Mouse (Mus musculus): ENCODE measurements at regions not wholly inside any gene's neighbourhood (a gene's known extent, or its start where the extent isn't known, plus 50 kb on each side); places are given as distances from the start of the nearest gene placed in this dataset.

DNA sequence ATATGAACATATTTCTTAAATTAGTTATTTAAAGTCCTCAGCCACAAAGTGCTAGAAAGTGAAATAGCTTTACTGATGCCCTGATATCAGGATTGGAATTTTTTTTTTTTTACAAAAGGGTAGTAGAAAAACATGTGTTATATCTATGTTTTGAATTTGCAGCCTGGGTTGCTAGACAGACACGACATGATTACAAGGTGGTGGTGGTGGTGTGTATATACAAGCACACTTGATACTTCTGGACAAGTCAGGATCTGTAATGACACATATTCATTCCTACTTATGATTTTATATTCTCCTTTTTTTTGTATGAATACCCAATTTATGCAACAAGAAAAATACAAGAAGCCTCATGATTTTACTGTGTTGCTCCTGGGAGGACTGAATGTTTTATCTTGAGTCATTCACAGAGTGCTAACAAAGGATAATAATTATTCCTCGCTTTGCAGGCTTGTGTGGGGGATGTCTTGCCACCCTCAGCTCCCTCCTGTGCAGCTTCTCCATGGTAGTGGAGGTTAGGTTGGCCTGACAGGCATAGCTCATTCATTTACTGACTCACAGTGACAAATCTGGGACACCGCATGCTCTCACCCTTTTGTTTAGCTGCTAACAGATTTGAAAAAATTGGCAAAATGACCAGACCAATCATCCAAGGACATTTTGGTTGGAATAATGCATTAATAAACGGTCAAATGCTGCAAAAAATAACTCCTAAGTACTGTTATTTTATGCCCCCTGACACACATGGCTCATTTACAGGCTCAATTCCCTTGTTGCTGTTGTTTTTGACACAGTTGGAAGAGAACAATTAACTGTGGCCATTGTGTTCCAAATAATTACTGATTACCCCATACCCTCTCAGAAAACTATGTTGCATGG, 303.3 kb upstream of the Sel1l start:
- DNase-seq (ENCODE audit: low read depth): no peak

DNA sequence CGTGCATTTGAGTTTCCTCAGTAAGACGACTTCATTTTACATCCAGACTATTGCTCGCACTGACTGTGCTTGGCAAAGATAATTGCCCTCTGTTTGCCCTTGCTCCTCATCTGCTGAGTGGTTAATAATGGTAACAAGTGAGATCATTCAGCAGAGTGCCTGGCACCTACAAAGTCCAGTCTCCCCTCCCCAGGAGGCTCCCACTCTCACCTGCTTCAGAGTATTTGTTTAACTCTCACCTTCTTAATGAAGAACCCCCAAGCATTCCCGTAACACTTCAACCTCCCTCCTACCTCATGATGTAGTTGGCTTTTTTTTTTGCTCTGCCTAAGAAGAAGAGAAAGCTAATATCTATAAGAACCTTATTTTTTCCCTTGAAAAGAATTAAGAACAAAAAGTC, 288.6 kb upstream of the Sel1l start:
- no peak for DNase-seq (ENCODE audit: low read depth)

DNA sequence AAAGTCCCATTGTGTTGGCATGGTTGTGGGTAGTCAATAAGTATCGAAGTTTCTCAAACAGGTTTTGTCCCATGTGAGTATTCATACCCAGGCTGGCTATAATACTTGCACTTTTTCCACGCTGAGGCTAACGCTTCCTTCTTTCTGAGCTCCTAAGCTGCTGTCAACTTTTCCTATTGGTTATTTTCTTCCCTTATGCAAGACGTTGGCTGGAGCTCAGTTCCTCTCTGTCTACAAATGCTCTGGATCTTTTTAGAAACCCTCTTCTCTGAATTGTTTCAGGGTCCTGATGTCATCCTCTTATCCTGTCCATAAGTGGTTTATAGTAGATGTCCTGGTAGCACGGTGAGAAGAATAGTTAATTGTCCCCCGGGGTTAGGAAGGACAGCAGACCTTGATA, 278.7 kb upstream of the Sel1l start:
- DNase-seq (ENCODE audit: low read depth): no peak

DNA sequence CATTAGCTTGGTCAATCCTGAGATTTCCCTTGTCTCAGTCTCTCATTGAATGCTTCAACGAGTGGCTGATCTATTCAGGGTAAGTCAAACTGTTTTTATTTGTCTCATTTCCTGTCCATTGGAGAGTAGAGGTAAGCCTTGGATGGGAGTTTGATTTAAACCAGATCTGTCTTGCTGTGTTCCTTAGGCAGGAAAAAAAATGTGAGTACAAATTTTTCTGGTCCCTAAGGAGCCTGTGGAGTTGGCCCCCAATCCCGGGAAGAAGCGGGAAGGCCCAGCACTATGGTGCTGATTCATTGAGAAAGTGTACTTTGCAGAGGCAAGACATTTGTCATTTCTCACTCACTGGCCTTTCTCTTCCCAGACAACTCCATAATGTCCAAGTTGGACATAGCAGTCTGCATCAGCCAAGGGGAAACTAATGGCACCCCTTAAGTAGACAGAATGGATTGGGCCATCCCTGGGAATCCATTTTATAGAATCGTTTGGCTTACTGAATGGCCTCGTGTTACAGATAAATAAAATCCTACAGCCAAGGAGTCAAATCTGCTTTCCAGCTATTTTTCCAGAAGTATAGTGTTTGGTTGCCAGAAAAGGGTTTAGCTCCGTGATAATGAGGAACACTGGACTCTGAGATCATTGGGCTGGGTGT, 271.3 kb upstream of the Sel1l start:
- DNase-seq (ENCODE audit: low read depth): no peak

DNA sequence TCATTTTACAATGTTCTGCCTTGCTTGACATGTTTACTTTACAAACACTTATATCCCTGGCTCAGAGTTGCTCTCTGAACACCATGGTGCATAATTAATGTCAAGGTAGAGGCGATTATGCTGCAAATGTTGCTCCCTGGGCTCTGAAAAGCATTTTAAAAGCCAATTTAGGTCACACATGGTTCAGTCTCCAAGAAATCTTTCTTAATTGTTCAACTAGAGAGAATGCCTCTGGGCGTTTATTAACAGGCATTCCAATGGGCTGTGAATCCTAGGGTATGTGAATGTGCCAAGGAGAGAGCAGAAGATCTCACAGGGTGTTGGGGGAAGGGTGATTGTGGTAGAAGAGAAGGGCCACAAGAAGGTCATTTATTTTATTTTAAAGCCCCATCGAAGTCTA, 260.7 kb upstream of the Sel1l start:
- DNase-seq (ENCODE audit: low read depth): no peak

DNA sequence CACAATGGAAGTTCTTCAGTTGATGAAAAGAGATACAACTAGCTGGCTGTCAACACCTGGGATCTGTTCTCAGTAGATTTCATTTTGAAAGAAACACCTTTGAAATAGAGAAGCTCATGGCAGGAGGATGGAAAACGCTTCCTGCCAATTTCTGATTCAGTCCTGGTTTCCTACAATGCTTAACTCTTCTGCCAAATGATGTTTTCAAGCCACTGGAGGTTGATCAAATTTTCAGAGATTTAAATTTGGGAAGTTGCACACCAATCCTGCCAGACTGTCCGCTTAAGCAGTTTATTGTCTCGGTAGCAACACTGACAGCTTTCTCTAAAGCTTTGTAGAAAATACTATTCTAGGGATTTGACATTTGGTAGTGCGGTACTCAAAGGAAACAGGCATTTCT, 251.1 kb upstream of the Sel1l start:
- DNase-seq (ENCODE audit: low read depth): no peak

DNA sequence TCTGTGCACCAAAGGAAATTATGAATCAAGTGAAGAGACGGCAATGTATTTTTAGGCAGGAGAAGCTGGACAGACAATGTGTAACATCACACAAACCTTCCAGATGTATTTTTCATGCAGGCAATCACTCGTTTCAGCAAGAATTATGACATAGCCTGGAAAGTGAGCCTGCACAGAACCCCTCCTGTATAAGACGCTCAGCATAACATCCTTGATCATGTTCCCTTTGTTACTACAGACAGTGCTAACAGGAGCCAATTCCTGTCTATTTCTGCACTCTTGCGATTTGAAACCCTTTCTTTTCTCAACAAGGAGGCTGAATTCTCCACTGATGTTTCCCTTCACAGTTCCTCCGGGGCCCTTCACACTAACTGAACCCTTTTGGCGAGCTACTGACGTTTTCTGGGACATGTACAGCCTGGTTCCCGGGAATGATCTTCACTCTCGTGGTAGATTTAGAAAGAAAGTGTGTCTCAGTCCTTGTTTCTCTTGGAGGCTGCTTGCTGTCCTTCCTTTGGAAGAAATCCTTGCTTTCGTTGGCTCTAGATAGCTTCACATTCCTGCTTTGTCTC, 243.9 kb upstream of the Sel1l start:
- no peak for DNase-seq (ENCODE audit: low read depth)

DNA sequence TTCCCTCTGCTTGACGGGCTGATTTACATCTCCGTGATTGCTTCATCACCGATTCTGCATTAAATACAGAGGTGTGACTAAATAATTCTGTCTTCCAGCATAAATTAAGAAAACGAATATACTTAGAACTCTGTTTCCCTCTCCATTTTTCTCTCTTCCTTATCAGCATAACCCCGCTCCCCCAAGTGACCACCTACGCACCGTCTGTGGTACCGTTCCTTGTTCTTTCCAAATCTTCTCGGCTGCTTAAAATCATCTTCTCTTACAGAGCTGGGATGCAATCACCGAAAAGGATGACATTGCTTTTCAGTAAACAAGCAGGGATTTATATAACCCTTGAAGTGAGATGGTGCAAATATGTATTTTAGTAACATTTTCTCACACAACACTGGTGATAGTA, 224.3 kb upstream of the Sel1l start:
- DNase-seq (ENCODE audit: low read depth): no peak

DNA sequence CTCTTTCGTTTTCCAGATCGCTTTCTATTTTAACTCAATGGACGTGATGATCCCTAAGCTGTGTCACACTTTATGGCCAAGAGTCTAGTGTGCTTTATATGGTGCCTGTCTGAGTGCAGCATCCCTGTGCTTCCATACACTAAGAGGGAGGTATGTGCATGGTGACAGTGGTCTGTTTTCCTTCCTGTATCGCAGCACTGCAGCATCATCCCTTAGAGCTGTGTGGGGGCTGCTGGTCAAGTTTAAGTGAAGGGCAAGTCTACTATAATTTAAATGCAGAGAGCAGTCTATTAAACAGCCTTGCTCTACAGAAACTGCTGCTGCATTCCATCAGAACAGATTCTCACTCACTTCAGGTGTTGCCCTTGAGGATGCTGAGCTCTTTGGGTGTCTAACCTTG, 213.8 kb upstream of the Sel1l start:
- no peak for DNase-seq (ENCODE audit: low read depth)

DNA sequence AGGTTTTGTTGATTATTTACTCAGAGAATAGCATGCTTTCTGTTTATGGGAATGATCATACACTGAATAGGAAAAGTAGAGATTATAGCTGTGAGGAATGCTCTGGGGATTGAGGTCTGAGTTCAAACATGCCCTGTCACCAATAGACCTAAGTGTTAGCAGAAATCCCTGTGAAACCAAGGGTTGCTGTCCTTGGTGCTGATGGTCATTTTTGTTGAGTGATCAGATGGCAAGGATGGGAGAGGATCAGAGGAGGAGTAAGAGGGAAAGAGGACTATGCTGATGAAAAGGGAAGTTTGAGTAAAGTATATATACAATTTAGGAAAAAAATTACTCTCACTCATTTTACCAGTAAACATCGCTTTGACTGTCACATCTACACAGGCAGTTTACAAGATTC, 191.5 kb upstream of the Sel1l start:
- DNase-seq (ENCODE audit: low read depth): peak; percentile 3

DNA sequence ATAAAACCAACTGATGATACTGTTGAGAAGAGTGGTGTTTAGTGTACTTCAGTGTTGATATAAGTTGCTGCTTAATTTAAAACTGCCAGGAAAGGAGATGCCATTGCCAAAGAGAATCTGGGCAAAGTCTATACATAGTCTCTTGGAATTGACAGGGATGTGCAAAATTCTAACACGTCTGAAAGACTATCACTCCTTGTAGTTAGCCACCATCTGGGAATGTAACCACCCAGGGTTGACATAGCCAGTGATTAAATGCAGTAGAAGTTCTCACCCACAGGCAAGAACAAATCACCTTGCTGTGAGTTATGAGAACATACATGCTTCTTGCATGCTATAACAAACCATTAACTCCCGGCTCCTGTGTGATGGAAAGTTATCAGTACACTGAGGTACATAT, 180.2 kb upstream of the Sel1l start:
- no peak for DNase-seq (ENCODE audit: low read depth)

DNA sequence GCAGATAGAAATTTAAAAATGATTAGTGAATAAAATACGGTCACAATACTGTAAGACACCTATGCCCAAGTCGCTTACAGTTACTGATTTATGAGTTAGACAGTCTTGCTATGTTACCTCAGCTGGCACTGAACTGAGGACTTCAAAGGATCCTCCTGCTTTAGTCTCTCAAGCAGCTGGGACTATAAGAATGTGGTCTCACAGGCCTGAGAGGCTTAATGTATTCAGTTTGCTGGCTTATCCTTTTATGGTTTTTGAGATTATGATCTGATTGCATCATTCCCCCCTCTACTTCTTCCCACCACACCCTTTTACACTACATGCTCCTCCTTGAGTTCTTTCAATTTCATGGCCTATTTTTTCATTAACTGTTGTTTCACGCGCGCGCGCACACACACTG, 179.4 kb upstream of the Sel1l start:
- DNase-seq (ENCODE audit: low read depth): no peak

DNA sequence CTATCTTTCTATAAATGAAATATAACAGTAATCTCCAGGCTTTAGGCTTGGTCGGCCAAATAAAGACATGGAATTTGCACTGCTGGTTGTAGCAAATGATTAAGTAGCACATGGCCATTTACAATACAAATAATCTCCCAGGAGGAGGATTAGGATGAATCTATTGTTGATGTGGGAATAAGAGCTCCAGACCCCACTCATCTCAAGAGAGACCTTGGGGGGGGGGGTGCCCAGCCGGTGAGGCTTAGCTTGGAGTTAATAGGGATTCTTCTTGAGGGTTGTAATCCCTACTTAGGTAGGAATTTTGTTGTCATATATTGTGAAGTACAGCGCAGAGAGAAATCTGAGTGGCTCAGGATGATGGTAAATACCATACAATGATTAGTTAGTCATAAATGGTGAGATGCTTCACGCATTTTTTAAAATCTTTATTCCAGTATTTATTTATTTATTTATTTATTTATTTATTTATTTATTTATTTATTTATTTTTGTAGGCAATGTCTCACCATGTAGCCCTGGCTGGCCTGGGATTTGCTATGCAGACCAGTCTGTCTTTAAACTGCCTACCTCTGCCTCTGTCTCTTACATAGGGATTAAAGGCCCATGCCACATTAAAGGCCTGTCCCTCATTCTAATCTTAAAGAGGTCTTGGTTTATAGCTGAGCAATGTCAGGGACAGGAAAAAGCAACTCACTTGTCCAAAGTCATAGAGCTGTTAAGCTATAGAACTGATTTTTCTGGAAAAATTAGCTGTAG, 175.7 kb upstream of the Sel1l start:
- DNase-seq (ENCODE audit: low read depth): no peak

DNA sequence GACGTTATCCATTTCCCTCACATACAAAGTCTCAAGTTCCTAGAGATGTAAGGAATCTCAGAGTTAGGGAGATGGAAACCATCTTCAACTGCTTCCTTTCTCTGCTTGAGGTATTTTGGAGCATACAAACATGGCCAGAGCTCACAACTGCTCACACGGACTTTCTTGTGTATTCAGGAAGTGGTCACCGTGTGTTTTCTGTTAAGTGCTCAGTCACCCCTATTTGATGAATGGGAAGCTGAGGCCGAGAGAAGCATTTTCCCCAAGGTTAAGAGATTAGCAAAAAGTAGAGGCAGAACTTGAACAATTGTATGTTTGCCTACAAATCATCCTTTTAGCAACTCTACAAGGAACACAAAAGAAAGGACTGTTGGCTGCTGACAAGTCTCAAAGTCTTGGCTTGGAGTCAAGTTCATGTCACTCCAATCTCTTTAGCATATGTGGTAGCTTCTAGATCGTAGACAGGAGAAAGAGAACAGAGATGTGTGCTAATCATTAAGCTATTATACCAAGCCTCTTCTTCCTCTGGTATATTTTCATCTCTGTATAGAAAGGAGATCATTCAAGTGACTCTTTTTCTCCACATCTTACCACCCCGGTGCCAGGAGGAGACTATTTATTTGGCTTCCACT, 170.8 kb upstream of the Sel1l start:
- no peak for DNase-seq (ENCODE audit: low read depth)

DNA sequence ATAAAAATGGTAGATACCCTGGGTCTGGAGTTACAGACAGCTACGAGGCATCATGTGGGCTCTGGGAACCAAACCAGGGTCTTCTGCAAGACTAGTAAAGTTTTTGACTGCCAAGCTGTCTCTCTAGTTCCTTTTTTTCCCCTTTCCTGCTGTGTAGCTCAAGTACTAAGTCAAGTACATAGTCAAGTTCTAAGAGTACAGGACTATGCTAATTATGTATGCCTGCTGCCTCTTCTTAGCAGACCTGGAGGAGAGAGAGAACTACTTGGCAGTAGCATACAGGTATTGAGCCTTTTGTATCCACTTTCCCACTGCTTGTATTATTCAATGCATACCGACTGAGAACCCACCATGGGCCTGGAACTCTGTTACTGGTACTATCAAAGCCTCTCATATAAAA, 166.4 kb upstream of the Sel1l start:
- DNase-seq (ENCODE audit: low read depth): no peak

DNA sequence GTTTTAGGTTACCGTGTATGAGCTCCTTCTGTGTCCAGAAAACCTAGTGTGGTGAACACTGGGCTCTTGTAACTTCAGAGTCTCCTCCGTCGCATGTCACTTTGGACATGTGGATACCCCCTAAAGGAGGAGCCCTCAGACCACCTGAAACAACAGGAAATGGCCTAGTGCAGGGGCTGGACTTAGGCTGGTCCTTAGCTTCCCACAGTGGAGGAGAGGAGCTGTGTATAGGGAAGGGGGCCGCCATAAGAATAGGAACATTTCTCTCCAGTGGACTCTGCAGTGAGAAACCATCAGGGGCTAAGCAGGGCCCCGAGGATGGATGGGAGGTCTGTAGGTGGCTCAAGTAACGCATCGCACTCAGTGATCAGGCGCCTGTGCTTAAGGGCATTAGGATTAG, 165.0 kb upstream of the Sel1l start:
- DNase-seq (ENCODE audit: low read depth): no peak

DNA sequence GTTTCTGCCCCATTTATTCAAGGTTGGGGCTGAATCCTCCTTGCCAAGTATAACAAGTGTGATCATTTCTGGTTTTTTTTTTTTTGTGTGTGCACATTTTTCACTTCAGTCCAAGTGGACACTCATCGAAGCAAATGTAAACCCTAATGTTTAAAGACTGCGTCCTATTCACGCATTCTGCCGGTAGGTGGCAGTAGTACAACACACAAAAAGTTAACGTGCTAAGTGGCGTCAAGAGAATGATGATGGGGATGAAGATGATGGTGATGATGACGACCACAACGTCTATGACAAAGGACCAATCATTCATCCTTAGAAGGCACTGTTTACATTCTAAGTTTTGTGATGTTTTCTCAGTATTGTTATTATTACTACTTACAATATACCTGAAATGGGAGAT, 164.3 kb upstream of the Sel1l start:
- peak; percentile 28 for DNase-seq (ENCODE audit: low read depth)

DNA sequence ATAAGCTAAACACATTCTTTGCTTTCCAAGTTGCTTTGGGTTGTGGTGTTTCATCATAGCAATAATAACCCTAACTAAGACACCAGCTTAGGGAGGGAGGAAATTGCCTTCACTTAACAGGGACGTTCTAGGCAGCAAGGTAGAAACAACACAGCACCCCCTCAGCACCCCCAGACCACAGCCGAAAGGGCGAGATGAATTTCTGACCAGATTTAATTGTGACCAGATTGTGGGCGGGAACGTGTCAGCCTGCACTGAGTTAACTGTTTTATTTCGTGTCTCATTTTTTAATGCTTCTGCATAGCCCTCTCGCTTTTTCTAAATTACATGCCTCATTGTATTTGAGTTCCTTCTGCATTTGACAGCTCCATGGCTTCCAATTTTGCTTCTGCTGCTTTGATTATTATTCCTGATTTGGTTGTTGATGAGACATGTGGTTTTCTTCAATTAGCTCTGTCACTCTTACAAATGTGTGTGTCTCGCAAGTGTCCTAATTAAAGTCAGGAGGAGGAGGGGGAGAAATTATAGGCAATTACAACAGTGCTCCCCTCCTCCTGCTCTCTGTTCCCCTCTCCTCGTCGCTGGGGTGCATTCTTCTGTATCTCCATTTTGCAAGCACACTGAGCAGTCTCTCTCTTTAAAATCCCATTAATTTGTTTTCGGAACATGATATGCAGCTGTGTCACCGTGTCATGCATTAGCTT, 155.6 kb upstream of the Sel1l start:
- no peak for DNase-seq (ENCODE audit: low read depth)

DNA sequence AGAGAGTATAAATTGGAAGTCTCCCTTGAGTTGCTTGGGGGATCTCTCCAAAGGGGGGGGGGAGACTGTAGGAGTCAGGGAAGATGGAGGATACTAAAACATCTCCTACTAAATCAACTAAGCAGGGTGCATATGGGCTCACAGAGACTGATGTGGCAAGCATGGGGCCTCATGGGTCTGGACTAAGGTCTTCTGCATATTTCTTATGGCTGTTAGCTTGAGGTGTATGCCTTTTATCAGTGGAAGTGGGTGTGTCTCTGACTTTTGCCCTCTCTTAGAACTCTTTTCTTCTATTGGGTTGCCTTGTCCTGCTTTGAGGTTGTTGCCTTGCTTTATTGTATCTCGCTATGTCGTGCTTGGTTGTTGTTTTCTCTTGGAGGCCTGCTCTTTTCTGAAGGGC, 150.1 kb upstream of the Sel1l start:
- no peak for DNase-seq (ENCODE audit: low read depth)

DNA sequence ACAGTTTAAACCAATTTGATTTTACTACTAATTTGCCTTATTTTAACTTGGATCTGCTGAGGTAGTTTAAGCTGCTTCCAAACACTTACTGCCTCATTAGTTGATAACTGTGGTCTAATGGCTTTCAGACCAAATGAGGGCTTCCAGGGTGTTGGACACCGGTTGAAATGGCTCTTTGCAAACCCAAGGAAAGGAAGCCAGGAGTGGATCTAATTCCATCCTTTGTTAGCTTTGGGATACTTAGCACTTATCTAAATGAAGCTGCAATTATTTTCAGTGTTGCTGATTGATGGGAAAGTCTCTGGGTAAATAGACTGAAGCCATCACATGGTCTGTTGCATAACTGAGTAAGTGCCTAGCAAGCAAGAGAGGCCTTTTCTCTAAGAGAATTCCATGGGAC, 148.4 kb upstream of the Sel1l start:
- DNase-seq (ENCODE audit: low read depth): no peak

DNA sequence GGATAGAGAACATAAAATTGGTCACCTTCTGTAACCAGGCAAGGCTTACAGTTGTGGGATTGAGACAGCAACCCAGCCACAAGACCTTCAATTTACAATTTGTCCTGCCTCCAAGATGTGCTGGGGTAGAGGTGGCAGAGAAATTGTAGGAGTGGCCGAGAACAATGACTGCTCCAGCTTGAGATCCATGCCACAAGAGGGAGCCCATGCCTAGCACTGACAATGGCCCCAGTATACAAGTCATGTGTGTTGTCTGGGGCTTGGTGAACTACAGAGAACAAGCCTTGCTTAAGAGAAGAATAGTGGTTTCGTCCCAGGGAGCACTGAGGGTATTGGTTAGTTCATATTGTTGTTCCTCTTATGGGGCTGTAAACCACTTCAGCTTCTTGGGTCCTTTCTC, 146.6 kb upstream of the Sel1l start:
- no peak for DNase-seq (ENCODE audit: low read depth)

DNA sequence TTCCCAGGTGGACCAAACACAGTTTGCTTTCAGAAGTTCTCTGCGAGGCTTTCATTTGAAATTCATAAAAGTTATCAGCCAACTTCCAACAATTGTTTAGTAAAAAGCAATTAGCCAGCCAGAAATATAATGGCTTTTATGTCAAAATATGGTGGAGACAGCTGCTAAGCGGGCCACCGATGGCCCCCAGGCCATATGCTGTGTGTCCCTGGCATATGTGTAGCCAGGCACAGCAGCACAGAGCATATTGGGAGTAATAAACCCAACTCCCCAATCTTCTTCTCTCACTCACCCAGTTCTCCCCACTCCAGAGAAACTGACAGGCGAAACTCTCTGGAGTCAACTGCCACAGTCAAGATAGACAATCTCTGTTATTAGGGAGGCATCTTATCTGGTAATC, 137.5 kb upstream of the Sel1l start:
- no peak for DNase-seq (ENCODE audit: low read depth)
